Mouse (Mus musculus): ENCODE measurements around the gene Arhgap15.

Arhgap15 gene

GRCm38 (mm10) chr2:44039522-44040203, 291.0 kb downstream of the Arhgap15 start:
- DNase-seq (ENCODE audit: low spot score): no peak

- no peak for DNase-seq (ENCODE audit: low spot score)
Measured at GRCm38 (mm10) chr2:44044088-44044487, 295.5 kb downstream of the Arhgap15 start.

GRCm38 (mm10) chr2:44044634-44045033, 296.0 kb downstream of the Arhgap15 start:
- no peak for DNase-seq (ENCODE audit: low spot score)

- no peak for DNase-seq (ENCODE audit: low spot score)
Measured at GRCm38 (mm10) chr2:44045231-44045630, 296.6 kb downstream of the Arhgap15 start.

GRCm38 (mm10) chr2:44060306-44060705, 311.7 kb downstream of the Arhgap15 start:
- DNase-seq (ENCODE audit: low spot score): no peak

- DNase-seq (ENCODE audit: low spot score): peak; percentile 21
Measured at GRCm38 (mm10) chr2:44060716-44061115, 312.1 kb downstream of the Arhgap15 start.

- no peak for DNase-seq (ENCODE audit: low spot score)
Measured at GRCm38 (mm10) chr2:44065067-44065466, 316.4 kb downstream of the Arhgap15 start.

- DNase-seq (ENCODE audit: low spot score): no peak
Measured at GRCm38 (mm10) chr2:44068151-44068840, 319.7 kb downstream of the Arhgap15 start.

GRCm38 (mm10) chr2:44068906-44069305, 320.3 kb downstream of the Arhgap15 start:
- no peak for DNase-seq (ENCODE audit: low spot score)

GRCm38 (mm10) chr2:44076570-44076969, 327.9 kb downstream of the Arhgap15 start:
- no peak for DNase-seq (ENCODE audit: low spot score)

GRCm38 (mm10) chr2:44080530-44080929, 331.9 kb downstream of the Arhgap15 start:
- DNase-seq (ENCODE audit: low spot score): no peak

- DNase-seq (ENCODE audit: low spot score): no peak
Measured at GRCm38 (mm10) chr2:44081241-44081640, 332.6 kb downstream of the Arhgap15 start.

GRCm38 (mm10) chr2:44084471-44084870, 335.8 kb downstream of the Arhgap15 start:
- DNase-seq (ENCODE audit: low spot score): no peak

GRCm38 (mm10) chr2:44086403-44087056, 337.9 kb downstream of the Arhgap15 start:
- no peak for DNase-seq (ENCODE audit: low spot score)

GRCm38 (mm10) chr2:44098552-44098951, 349.9 kb downstream of the Arhgap15 start:
- DNase-seq (ENCODE audit: low spot score): no peak

- no peak for DNase-seq (ENCODE audit: low spot score)
Measured at GRCm38 (mm10) chr2:44102351-44102750, 353.7 kb downstream of the Arhgap15 start.

- no peak for DNase-seq (ENCODE audit: low spot score)
Measured at GRCm38 (mm10) chr2:44103321-44103720, 354.7 kb downstream of the Arhgap15 start.

- DNase-seq (ENCODE audit: low spot score): no peak
Measured at GRCm38 (mm10) chr2:44103742-44104141, 355.1 kb downstream of the Arhgap15 start.

GRCm38 (mm10) chr2:44104282-44105197, 355.9 kb downstream of the Arhgap15 start:
- DNase-seq (ENCODE audit: low spot score): no peak

GRCm38 (mm10) chr2:44105198-44105555, 356.6 kb downstream of the Arhgap15 start:
- DNase-seq (ENCODE audit: low spot score): no peak

GRCm38 (mm10) chr2:44106359-44106758, 357.7 kb downstream of the Arhgap15 start:
- no peak for DNase-seq (ENCODE audit: low spot score)

- no peak for DNase-seq (ENCODE audit: low spot score)
Measured at GRCm38 (mm10) chr2:44111276-44111675, 362.7 kb downstream of the Arhgap15 start.
